Mouse (Mus musculus) kidney, adult 2 months (tissue): ENCODE data around the gene Cby3. TPM values are rescaled to one million over a fixed set of nuclear protein-coding genes. Genes with fewer than 3 reads are reported as not detected.
A peak's percentile ranks its signal among the peaks of the same experiment; 100 is the strongest.

Experiments used
- DNase-seq: peaks from one replicate; pipeline ENCODE4 v3.0.0; 2021
- H3K27ac ChIP-seq: fragments of 200-500 bp; 2 replicates; pipeline ENCODE4 v1.5.1; 2012; ENCODE audit warnings: low read depth, low read length, control low read depth, inconsistent platforms; ENCODE audit not compliant: insufficient read depth
- H3K27me3 ChIP-seq: fragments of 200-500 bp; replicated peaks from 2 replicates; pipeline ENCODE4 v1.6.1; 2012; ENCODE audit warnings: mild to moderate bottlenecking, moderate library complexity, low read length, inconsistent platforms; ENCODE audit not compliant: control insufficient read depth, insufficient read depth
- H3K36me3 ChIP-seq: fragments of 200-500 bp; 2 replicates; pipeline ENCODE4 v1.6.1; 2012; ENCODE audit warnings: mild to moderate bottlenecking, moderate library complexity, low read length, inconsistent platforms; ENCODE audit not compliant: control insufficient read depth, insufficient read depth
- H3K4me1 ChIP-seq: fragments of 200-500 bp; 2 replicates; pipeline ENCODE4 v1.6.1; 2011; ENCODE audit warnings: low read length; ENCODE audit not compliant: control insufficient read depth, insufficient read depth
- H3K4me3 ChIP-seq: fragments of 200-500 bp; 2 replicates; pipeline ENCODE4 v1.5.1; 2011; ENCODE audit warnings: mild to moderate bottlenecking, low read depth, low read length, control low read depth; ENCODE audit not compliant: insufficient read depth
- CTCF ChIP-seq: fragments of 200-500 bp; conservative IDR thresholded peaks from 2 replicates; pipeline ENCODE4 v1.5.1; 2011; ENCODE audit warnings: low read depth, mild to moderate bottlenecking, control low read depth, low read length, moderate library complexity, mixed read lengths; ENCODE audit not compliant: insufficient read depth, insufficient read length
- POLR2A ChIP-seq: fragments of 200-500 bp; IDR thresholded peaks from one replicate; pipeline ENCODE4 v1.6.1; 2011; ENCODE audit warnings: low read depth, low read length, control low read depth
- WGBS: fragments of 180-500 bp; shearing (Covaris S2); methylation state at CpG from one replicate; pipeline ENCODE4 v1.1.7; 2018; 5-methylcytosine and 5-hydroxymethylcytosine counted together
- polyA plus RNA-seq: library from polyadenylated mRNA; depleted of rRNA; stranded (reverse); fragments of >200 nt; gene quantifications from 2 replicates; pipeline ENCODE4 v1.2.3, GENCODE M21; 2012

Gene Cby3
- polyA plus RNA-seq, 1 experiment = 1.3 TPM

- H3K27me3 ChIP-seq = no peaks in the 10 kb centered on the region
- no peak overlapping the region for H3K27ac ChIP-seq
- no peak overlapping the region for H3K4me3 ChIP-seq
- H3K36me3 ChIP-seq = no peaks in the 10 kb centered on the region
- TF ChIP-seq CTCF (no peak), POLR2A (no peak)
- H3K4me1 ChIP-seq = peaks cover 4% of the 10 kb centered on the region; the same call in 1 of the 2 replicates
- no peak for DNase-seq
These were observed 18.8 kb downstream of the Cby3 start for GRCm38 (mm10) chr11:50373086-50373485.

- TF ChIP-seq POLR2A (no peak), CTCF (no peak)
These were observed 19.4 kb downstream of the Cby3 start for GRCm38 (mm10) chr11:50373621-50374020.

GRCm38 (mm10) chr11:50374286-50375015 lies 20.2 kb downstream of the Cby3 start:
- TF ChIP-seq CTCF (no peak), POLR2A (no peak)
- Histone ChIP-seq H3K4me1 (peaks cover 4% of the 10 kb centered on the region; the same call in 1 of the 2 replicates), H3K27ac (no peak overlapping the region), H3K27me3 (no peaks in the 10 kb centered on the region), H3K4me3 (no peak overlapping the region), H3K36me3 (peaks cover 2% of the 10 kb centered on the region; the same call in 1 of the 2 replicates)
- 95% methylated on average over 13 of the region's 13 CpGs for WGBS
- no peak for DNase-seq

More at GRCm38 (mm10) chr11:50373621-50374020, 19.4 kb downstream of the Cby3 start:
- DNase-seq = no peak
- Histone ChIP-seq H3K27me3 (no peaks in the 10 kb centered on the region), H3K36me3 (peaks cover under 1% of the 10 kb centered on the region; the same call in 1 of the 2 replicates), H3K4me1 (peaks cover 4% of the 10 kb centered on the region; the same call in 1 of the 2 replicates), H3K27ac (no peak overlapping the region), H3K4me3 (no peak overlapping the region)
- WGBS = 100% methylated on average over 1 of the region's 1 CpGs

- WGBS = 94% methylated on average over 5 of the region's 5 CpGs
- Histone ChIP-seq H3K27me3 (no peaks in the 10 kb centered on the region), H3K4me3 (no peak overlapping the region), H3K36me3 (peaks cover 6% of the 10 kb centered on the region; the same call in 1 of the 2 replicates), H3K27ac (no peak overlapping the region), H3K4me1 (peaks cover 7% of the 10 kb centered on the region; the same call in 1 of the 2 replicates)
- TF ChIP-seq CTCF (no peak), POLR2A (no peak)
- no peak for DNase-seq
These were observed 21.2 kb downstream of the Cby3 start for GRCm38 (mm10) chr11:50375421-50375820.

GRCm38 (mm10) chr11:50376156-50376790 lies 22.0 kb downstream of the Cby3 start:
- TF ChIP-seq CTCF = no peak
- no peak for TF ChIP-seq POLR2A
- H3K27ac ChIP-seq = peak overlapping the region; percentile 96; the same call in 1 of the 2 replicates
- 42% methylated on average over 10 of the region's 10 CpGs for WGBS
- H3K36me3 ChIP-seq = peaks cover 6% of the 10 kb centered on the region; the same call in 1 of the 2 replicates
- DNase-seq = no peak
- peak overlapping the region; percentile 71; the same call in 1 of the 2 replicates for H3K4me3 ChIP-seq
- no peaks in the 10 kb centered on the region for H3K27me3 ChIP-seq
- H3K4me1 ChIP-seq = peaks cover 8% of the 10 kb centered on the region; the same call in 1 of the 2 replicates

- peak within 1 kb of the TSS; percentile 96 for H3K27ac ChIP-seq
- TF ChIP-seq CTCF = no peak
- peak; percentile 99 for TF ChIP-seq POLR2A
- H3K36me3 ChIP-seq = peaks cover 6% of the 10 kb centered on the region; the same call in 1 of the 2 replicates
- H3K4me1 ChIP-seq = peaks cover 10% of the 10 kb centered on the region; the same call in 1 of the 2 replicates
- H3K27me3 ChIP-seq = no peaks in the 10 kb centered on the region
- peak within 1 kb of the TSS; percentile 85 for H3K4me3 ChIP-seq
- WGBS = under 1% methylated on average over 76 of the region's 76 CpGs
- DNase-seq = peak; percentile 99
These were observed 22.9 kb downstream of the Cby3 start, which contains the start of gene Hnrnph1 for GRCm38 (mm10) chr11:50376911-50377891. TSS of gene Hnrnph1 (plus strand) at chr11:50376990.
